Mouse (Mus musculus) lung, postnatal 0 days (tissue): Measurements from ENCODE around the gene Mphosph8. TPM values are rescaled to one million over a fixed set of nuclear protein-coding genes. Genes with fewer than 3 reads are reported as not detected.

Source experiments
- ATAC-seq: fragments of 200-750 bp; cut with Nextera tagmentation; 2 replicates; pipeline ENCODE4 v1.8.0; 2017; ENCODE audit warnings: moderate library complexity
- DNase-seq: peaks from one replicate; pipeline ENCODE4 v3.0.0-alpha.2; 2016; ENCODE audit warnings: low spot score
- H3K27ac ChIP-seq: fragments of 300-500 bp; sonication (generic); 2 replicates; pipeline ENCODE4 v1.5.1; 2014; ENCODE audit warnings: antibody characterized with exemption, mild to moderate bottlenecking, low read length, mixed read lengths
- H3K27me3 ChIP-seq: fragments of 300-500 bp; sonication (generic); replicated peaks from 2 replicates; pipeline ENCODE4 v1.6.1; 2014; ENCODE audit warnings: low read length, mixed read lengths; ENCODE audit not compliant: insufficient read depth
- H3K36me3 ChIP-seq: fragments of 300-500 bp; sonication (generic); 2 replicates; pipeline ENCODE4 v1.6.1; 2014; ENCODE audit warnings: low read length, mixed read lengths; ENCODE audit not compliant: insufficient read depth
- H3K4me1 ChIP-seq: fragments of 300-500 bp; sonication (generic); 2 replicates; pipeline ENCODE4 v1.6.1; 2014; ENCODE audit warnings: antibody characterized with exemption, low read depth, low read length, mixed read lengths; ENCODE audit not compliant: insufficient read depth
- H3K4me2 ChIP-seq: fragments of 300-500 bp; sonication (generic); replicated peaks from 2 replicates; pipeline ENCODE4 v1.6.1; 2014; ENCODE audit warnings: low read depth, mild to moderate bottlenecking, low read length, moderate library complexity, mixed read lengths
- H3K4me3 ChIP-seq: fragments of 300-500 bp; sonication (generic); 2 replicates; pipeline ENCODE4 v1.5.1; 2014; ENCODE audit warnings: low read depth, low read length
- H3K9ac ChIP-seq: fragments of 300-500 bp; sonication (generic); replicated peaks from 2 replicates; pipeline ENCODE4 v1.6.1; 2014; ENCODE audit warnings: low read depth, mild to moderate bottlenecking
- H3K9me3 ChIP-seq: fragments of 300-500 bp; sonication (generic); 2 replicates; pipeline ENCODE4 v1.6.1; 2016; ENCODE audit warnings: low read length, mixed read lengths
- CTCF ChIP-seq: IDR thresholded peaks from 2 replicates; pipeline ENCODE4 v1.5.1; 2016; ENCODE audit warnings: antibody characterized with exemption, mild to moderate bottlenecking
- EP300 ChIP-seq: IDR thresholded peaks from 2 replicates; pipeline ENCODE4 v1.6.1; 2016; ENCODE audit warnings: antibody characterized with exemption, mild to moderate bottlenecking, control low read depth
- WGBS: fragments of 180-500 bp; shearing (Covaris S2); extraction: QIAGEN DNeasy Blood & Tissue Kit; methylation state at CpG from one replicate; pipeline ENCODE4 v1.1.7; 2014; 5-methylcytosine and 5-hydroxymethylcytosine counted together
- polyA plus RNA-seq: library from polyadenylated mRNA; unstranded; fragments of >200 nt; fragmentation: Nextera tagmentation; extraction: Ambion mirVana; gene quantifications from 2 replicates; pipeline ENCODE4 v1.2.1, GENCODE M21; 2015

Mphosph8 gene
- polyA plus RNA-seq, 1 experiment from 2014 or later: 23.1 TPM

GRCm38 (mm10) chr14:56689766-56690165 is 21.7 kb downstream of the Mphosph8 start:
- Histone ChIP-seq H3K36me3 (peaks cover 46% of the 10 kb centered on the region), H3K4me1 (no peaks in the 10 kb centered on the region), H3K27ac (no peak overlapping the region), H3K27me3 (no peaks in the 10 kb centered on the region), H3K4me2 (no peak overlapping the region), H3K9me3 (no peaks in the 10 kb centered on the region), H3K9ac (no peak overlapping the region), H3K4me3 (no peak overlapping the region)
- no peak for DNase-seq
- 92% methylated on average over 1 of the region's 1 CpGs for WGBS
- TF ChIP-seq EP300 (no peak), CTCF (no peak)
- ATAC-seq: no peak

DNA sequence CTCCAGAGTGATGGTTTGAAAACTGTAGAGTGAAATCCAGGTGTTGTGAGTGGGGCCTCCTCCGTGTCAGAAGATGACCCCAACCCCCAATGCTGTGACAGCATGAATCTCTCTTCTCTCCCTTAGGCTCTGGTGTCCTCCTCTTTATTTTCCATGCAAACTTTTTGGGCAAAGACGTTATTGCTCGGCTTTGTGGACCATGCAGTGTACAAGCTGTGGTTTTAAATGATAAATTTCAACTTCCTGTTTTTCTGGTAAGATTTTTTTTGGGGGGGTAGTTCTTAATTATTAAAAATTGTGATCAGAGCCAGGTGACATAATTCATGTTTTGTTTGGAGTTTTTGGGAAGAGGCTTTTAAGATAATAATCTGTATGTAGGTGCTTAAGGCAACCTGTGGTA is 27.4 kb downstream of the Mphosph8 start:
- no peak for DNase-seq
- no peaks in the 10 kb centered on the region for H3K4me1 ChIP-seq
- TF ChIP-seq CTCF: no peak
- ATAC-seq: no peak
- WGBS: 73% methylated on average over 3 of the region's 3 CpGs
- no peak overlapping the region for H3K9ac ChIP-seq
- no peaks in the 10 kb centered on the region for H3K27me3 ChIP-seq
- H3K27ac ChIP-seq: no peak overlapping the region
- no peak overlapping the region for H3K4me2 ChIP-seq
- H3K4me3 ChIP-seq: no peak overlapping the region
- peaks cover 65% of the 10 kb centered on the region for H3K36me3 ChIP-seq
- H3K9me3 ChIP-seq: no peaks in the 10 kb centered on the region

DNA sequence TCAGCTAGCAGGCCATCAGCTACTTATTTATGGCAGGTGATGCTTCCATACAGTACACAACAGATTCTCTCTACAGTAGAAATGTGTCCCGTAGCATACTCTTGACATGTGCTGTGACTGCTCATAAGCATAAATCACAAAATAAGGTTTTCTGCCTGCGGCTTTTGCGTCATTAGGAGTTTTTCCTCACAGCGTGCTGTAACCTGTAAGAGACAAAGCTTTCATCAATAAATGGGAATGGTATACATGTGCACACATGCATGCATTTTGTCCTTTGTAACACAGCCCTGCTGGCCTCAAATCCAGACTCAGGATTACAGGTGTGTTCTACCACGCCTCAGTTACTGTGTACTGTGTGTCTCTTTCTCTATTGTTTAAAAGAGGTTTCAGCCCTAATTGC is 29.8 kb downstream of the Mphosph8 start:
- no peaks in the 10 kb centered on the region for H3K9me3 ChIP-seq
- TF ChIP-seq EP300 (no peak), CTCF (no peak)
- no peaks in the 10 kb centered on the region for H3K27me3 ChIP-seq
- no peak overlapping the region for H3K4me3 ChIP-seq
- H3K36me3 ChIP-seq: peaks cover 52% of the 10 kb centered on the region
- no peak overlapping the region for H3K4me2 ChIP-seq
- ATAC-seq: no peak
- WGBS: 90% methylated on average over 5 of the region's 5 CpGs
- DNase-seq: no peak
- H3K9ac ChIP-seq: no peak overlapping the region
- no peaks in the 10 kb centered on the region for H3K4me1 ChIP-seq
- H3K27ac ChIP-seq: no peak overlapping the region

GRCm38 (mm10) chr14:56702644-56703043 is 34.6 kb downstream of the Mphosph8 start:
- WGBS: 91% methylated on average over 4 of the region's 4 CpGs
- H3K36me3 ChIP-seq: peaks cover 18% of the 10 kb centered on the region; the same call in 1 of the 2 replicates
- H3K27me3 ChIP-seq: no peaks in the 10 kb centered on the region
- H3K4me2 ChIP-seq: no peak overlapping the region
- no peaks in the 10 kb centered on the region for H3K9me3 ChIP-seq
- H3K9ac ChIP-seq: no peak overlapping the region
- H3K4me3 ChIP-seq: no peak overlapping the region
- DNase-seq (no peak), ATAC-seq (no peak)
- no peak overlapping the region for H3K27ac ChIP-seq
- TF ChIP-seq EP300: no peak
- TF ChIP-seq CTCF: no peak
- H3K4me1 ChIP-seq: no peaks in the 10 kb centered on the region; the same call in 1 of the 2 replicates

- ATAC-seq (peak; percentile 75), DNase-seq (peak; percentile 71)
- TF ChIP-seq EP300: peak; percentile 24; the same call in 1 of the 2 replicates
- no peak for TF ChIP-seq CTCF
- Histone ChIP-seq H3K36me3 (peaks cover 1% of the 10 kb centered on the region; the same call in 1 of the 2 replicates), H3K27me3 (no peaks in the 10 kb centered on the region), H3K4me3 (no peak overlapping the region), H3K27ac (no peak overlapping the region), H3K9ac (no peak overlapping the region), H3K4me1 (no peaks in the 10 kb centered on the region; the same call in 1 of the 2 replicates), H3K4me2 (no peak overlapping the region), H3K9me3 (no peaks in the 10 kb centered on the region)
- 44% methylated on average over 4 of the region's 4 CpGs for WGBS
These were observed 37.6 kb downstream of the Mphosph8 start for GRCm38 (mm10) chr14:56705687-56706086.

- Histone ChIP-seq H3K9ac (no peak overlapping the region), H3K4me3 (no peak overlapping the region), H3K27ac (no peak overlapping the region), H3K4me2 (no peak overlapping the region), H3K27me3 (no peaks in the 10 kb centered on the region), H3K36me3 (no peaks in the 10 kb centered on the region), H3K9me3 (no peaks in the 10 kb centered on the region), H3K4me1 (no peaks in the 10 kb centered on the region)
- no peak for TF ChIP-seq CTCF
- no peak for TF ChIP-seq EP300
- ATAC-seq (no peak), DNase-seq (no peak)
- WGBS: 78% methylated on average over 1 of the region's 1 CpGs
These were observed 58.4 kb downstream of the Mphosph8 start for GRCm38 (mm10) chr14:56726493-56726892.

DNA sequence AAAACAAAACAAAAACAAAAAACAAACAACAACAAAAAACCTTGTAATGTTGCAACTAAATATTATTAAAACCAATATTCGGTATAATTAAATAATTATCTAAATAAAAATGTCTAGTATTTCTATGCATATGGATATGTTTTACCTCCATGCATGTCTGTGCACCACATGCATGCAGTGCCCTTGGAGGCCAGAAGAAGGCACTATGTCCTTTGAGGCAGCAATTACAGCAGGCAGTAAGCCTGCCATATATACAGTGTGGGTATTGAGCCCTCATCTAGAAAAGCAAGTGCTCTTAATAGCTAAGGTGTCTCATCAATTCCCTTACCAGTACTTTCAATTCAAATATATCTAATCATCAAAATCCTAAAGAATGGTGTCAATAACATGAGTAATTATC is 72.1 kb downstream of the Mphosph8 start:
- Histone ChIP-seq H3K4me2 (no peak overlapping the region), H3K36me3 (no peaks in the 10 kb centered on the region), H3K4me1 (no peaks in the 10 kb centered on the region), H3K4me3 (no peak overlapping the region), H3K27me3 (no peaks in the 10 kb centered on the region), H3K9ac (no peak overlapping the region), H3K9me3 (no peaks in the 10 kb centered on the region), H3K27ac (no peak overlapping the region)
- DNase-seq: no peak
- 98% methylated on average over 1 of the region's 1 CpGs for WGBS
- TF ChIP-seq EP300 (no peak), CTCF (peak; percentile 53)
- no peak for ATAC-seq

Other genes with a start within 250 kb of the Mphosph8 start
- 3.2 and 3.6 TPM in 2 replicates for gene Cenpj, start 92.8 kb upstream of the Mphosph8 start, polyA plus RNA-seq
- 10.6 and 13.1 TPM in 2 replicates for gene Parp4, start 92.6 kb upstream of the Mphosph8 start, polyA plus RNA-seq
- 9.2 and 11.7 TPM in 2 replicates for gene Pspc1, start 110.1 kb downstream of the Mphosph8 start, polyA plus RNA-seq
- gene Zmym5, start 143.5 kb downstream of the Mphosph8 start, polyA plus RNA-seq: 25.5 and 28.6 TPM in 2 replicates
- 21.1 and 22.8 TPM in 2 replicates for gene Zmym2, start 218.4 kb downstream of the Mphosph8 start, polyA plus RNA-seq